Mouse (Mus musculus): ENCODE measurements around the gene D630039A03Rik.
"Not testable (repeated sequence)": the region's sequence is repeated elsewhere in the genome, so short reads cannot be mapped to it uniquely, and the experiment has no call there.

D630039A03Rik gene

GRCm38 (mm10) chr4:57888978-57889377 is 27.1 kb downstream of the D630039A03Rik start:
- not testable (repeated sequence) for DNase-seq (ENCODE audit: low read depth)

GRCm38 (mm10) chr4:57888246-57888645 is 27.9 kb downstream of the D630039A03Rik start:
- no peak for DNase-seq (ENCODE audit: low read depth)

- DNase-seq (ENCODE audit: low read depth) = no peak
These were observed 29.2 kb downstream of the D630039A03Rik start for GRCm38 (mm10) chr4:57886888-57887230.

GRCm38 (mm10) chr4:57886066-57886887 is 29.8 kb downstream of the D630039A03Rik start:
- peak; percentile 73 for DNase-seq (ENCODE audit: low read depth)

GRCm38 (mm10) chr4:57885186-57885585 is 30.9 kb downstream of the D630039A03Rik start:
- no peak for DNase-seq (ENCODE audit: low read depth)

GRCm38 (mm10) chr4:57884511-57884910 is 31.6 kb downstream of the D630039A03Rik start:
- no peak for DNase-seq (ENCODE audit: low read depth)

- peak; percentile 76 for DNase-seq (ENCODE audit: low read depth)
These were observed 32.3 kb downstream of the D630039A03Rik start for GRCm38 (mm10) chr4:57883520-57884421.

GRCm38 (mm10) chr4:57879804-57880357 is 36.2 kb downstream of the D630039A03Rik start:
- peak; percentile 81 for DNase-seq (ENCODE audit: low read depth)

- no peak for DNase-seq (ENCODE audit: low read depth)
These were observed 37.0 kb downstream of the D630039A03Rik start for GRCm38 (mm10) chr4:57879137-57879536.

GRCm38 (mm10) chr4:57867454-57867853 is 48.6 kb downstream of the D630039A03Rik start:
- no peak for DNase-seq (ENCODE audit: low read depth)

- DNase-seq (ENCODE audit: low read depth) = no peak
These were observed 49.1 kb downstream of the D630039A03Rik start for GRCm38 (mm10) chr4:57866990-57867389.

GRCm38 (mm10) chr4:57866088-57866487 is 50.0 kb downstream of the D630039A03Rik start:
- peak; percentile 83 for DNase-seq (ENCODE audit: low read depth)

GRCm38 (mm10) chr4:57862269-57862986 is 53.7 kb downstream of the D630039A03Rik start:
- no peak for DNase-seq (ENCODE audit: low read depth)

GRCm38 (mm10) chr4:57861856-57862255 is 54.2 kb downstream of the D630039A03Rik start:
- peak; percentile 92 for DNase-seq (ENCODE audit: low read depth)

- DNase-seq (ENCODE audit: low read depth) = no peak
These were observed 54.9 kb downstream of the D630039A03Rik start for GRCm38 (mm10) chr4:57861166-57861565.

- DNase-seq (ENCODE audit: low read depth) = peak; percentile 76
These were observed 55.9 kb downstream of the D630039A03Rik start for GRCm38 (mm10) chr4:57860204-57860611.

Measured in NIH3T3 (cell line).